10 mouse cellular contexts compared by ENCODE assay signal in the genomic region with DNA sequence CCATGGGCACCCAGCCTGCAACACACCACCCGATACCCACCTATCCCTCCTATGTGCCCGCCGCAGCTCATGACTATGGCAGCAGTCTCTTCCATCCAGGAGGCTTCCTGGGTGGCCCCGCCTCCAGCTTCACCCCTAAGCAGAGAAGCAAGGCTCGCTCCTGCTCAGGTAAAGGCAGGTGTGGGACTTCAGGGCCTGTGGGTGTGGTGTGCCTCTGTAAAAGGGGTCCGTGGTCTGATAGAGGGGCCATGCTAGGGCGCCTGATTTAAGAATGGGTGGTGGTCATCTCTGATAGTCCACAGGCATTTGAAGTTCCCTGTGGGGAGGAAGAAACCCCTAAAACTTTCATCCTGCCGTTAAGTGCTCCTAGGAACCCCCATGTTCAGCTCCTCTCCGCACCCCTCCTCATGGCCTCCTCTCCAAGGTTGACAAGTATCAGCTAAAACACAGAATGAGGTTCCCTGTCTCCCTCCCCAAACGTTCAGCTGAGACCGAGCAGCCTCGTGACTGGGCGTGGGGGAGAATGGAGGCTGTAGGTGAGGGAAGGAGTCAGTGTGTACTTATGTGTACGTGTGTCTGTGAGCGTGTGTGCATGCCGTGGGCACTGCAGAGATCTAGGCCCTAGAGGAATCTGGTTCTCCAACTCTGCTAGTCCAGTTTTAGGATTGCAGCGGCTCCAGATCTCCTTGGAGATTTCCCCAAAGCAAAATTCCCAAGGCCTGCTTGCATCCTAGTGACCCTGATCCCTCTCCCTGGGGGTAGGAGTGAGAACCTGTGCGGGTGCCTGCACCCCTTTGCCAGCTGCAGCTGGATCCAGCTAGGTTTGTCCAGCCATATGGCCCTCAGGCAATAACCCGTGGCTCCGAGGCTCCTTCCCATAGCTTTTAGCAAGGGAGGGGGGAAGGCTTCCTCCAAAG. TPM values are rescaled to one million over a fixed set of nuclear protein-coding genes. Genes with fewer than 3 reads are reported as not detected.
DNase-seq lines count a peak whose midpoint lies in the region; ATAC-seq and TF ChIP-seq lines count a peak whose summit lies in the region.
"Had no signal": no experiment of that assay in that cellular context is flagged by ENCODE, and none has a peak within 500 bp of the region (broad histone marks: within the 10 kb centered on the region; RNA-seq: fewer than 3 reads in every experiment).

No protein-coding gene starts in this region.

- TF ChIP-seq EP300 in ES-Bruce4 (IDR thresholded peaks at IDR 0.05; ENCODE audit: insufficient read depth, low read depth, low read length), result no peak

- no peak for DNase-seq in heart, adult 8-10 months (ENCODE audit: low spot score)
- no peak for DNase-seq in thymus, postnatal 25 days
- DNase-seq in left cerebral cortex, adult 2 months (ENCODE audit: extremely low spot score in 1 of 2, low spot score in 2 of 2), result no peak
- DNase-seq: gastrocnemius, postnatal 25 days; lung, postnatal 10 days had no signal

- intact Hi-C loops in left cerebral cortex, adult 2 months (cut with DNase I), result no loop called here

- peaks cover 98% of the 10 kb centered on the region for H3K27me3 ChIP-seq in heart, embryonic 13.5 days (replicated peaks)
- H3K27me3 ChIP-seq in ES-Bruce4 (ENCODE audit: control insufficient read depth, insufficient read depth, low read length, poor library complexity, severe bottlenecking), result peaks cover 25% of the 10 kb centered on the region
- peaks cover 97% of the 10 kb centered on the region for H3K27me3 ChIP-seq in heart, embryonic 15.5 days
- peaks cover 97% of the 10 kb centered on the region for H3K27me3 ChIP-seq in limb, embryonic 15.5 days

- H3K9ac ChIP-seq in heart, embryonic 13.5 days, result peak overlapping the region; percentile 80
- H3K9ac ChIP-seq in ES-Bruce4 (ENCODE audit: low read depth, poor library complexity, severe bottlenecking), result no peak overlapping the region
- H3K9ac ChIP-seq in heart, embryonic 15.5 days, result no peak overlapping the region
- H3K9ac ChIP-seq in limb, embryonic 15.5 days, result no peak overlapping the region

- H3K4me3 ChIP-seq in heart, embryonic 13.5 days, result peak overlapping the region; percentile 60
- peak overlapping the region; percentile 4; the same call in 1 of the 2 replicates for H3K4me3 ChIP-seq in ES-Bruce4 (ENCODE audit: low read depth, low read length)
- H3K4me3 ChIP-seq in heart, embryonic 15.5 days, result peak overlapping the region; percentile 60
- peak overlapping the region; percentile 46 for H3K4me3 ChIP-seq in limb, embryonic 15.5 days
- no peak overlapping the region for H3K4me3 ChIP-seq in left cerebral cortex, adult 2 months

- H3K4me2 ChIP-seq in heart, embryonic 13.5 days, result peak overlapping the region; percentile 81
- peak overlapping the region; percentile 83 for H3K4me2 ChIP-seq in heart, embryonic 15.5 days
- no peak overlapping the region for H3K4me2 ChIP-seq in limb, embryonic 15.5 days

- WGBS in heart, embryonic 13.5 days, result 30% methylated on average over 20 of the region's 20 CpGs
- 36% methylated on average over 20 of the region's 20 CpGs for WGBS in heart, embryonic 15.5 days
- WGBS in limb, embryonic 15.5 days, result 27% methylated on average over 20 of the region's 20 CpGs

- H3K4me1 ChIP-seq in heart, embryonic 13.5 days, result peaks cover 71% of the 10 kb centered on the region
- H3K4me1 ChIP-seq in ES-Bruce4 (ENCODE audit: control insufficient read depth, insufficient read depth, low read length), result no peaks in the 10 kb centered on the region
- peaks cover 52% of the 10 kb centered on the region for H3K4me1 ChIP-seq in heart, embryonic 15.5 days (replicated peaks)
- peaks cover 62% of the 10 kb centered on the region for H3K4me1 ChIP-seq in limb, embryonic 15.5 days

- no peaks in the 10 kb centered on the region for H3K9me3 ChIP-seq in heart, embryonic 13.5 days
- no peaks in the 10 kb centered on the region for H3K9me3 ChIP-seq in ES-Bruce4 (replicated peaks; ENCODE audit: control insufficient read depth, insufficient read depth, low read length, poor library complexity, severe bottlenecking)
- no peaks in the 10 kb centered on the region for H3K9me3 ChIP-seq in heart, embryonic 15.5 days (replicated peaks)
- H3K9me3 ChIP-seq in limb, embryonic 15.5 days, result no peaks in the 10 kb centered on the region

- H3K27ac ChIP-seq in heart, embryonic 13.5 days (replicated peaks), result 0 out of 2 replicates have a peak overlapping the region, but pooled peaks have one; percentile 9
- no peak overlapping the region for H3K27ac ChIP-seq in ES-Bruce4 (ENCODE audit: insufficient read depth, low read length)
- H3K27ac ChIP-seq in heart, embryonic 15.5 days, result no peak overlapping the region
- no peak overlapping the region for H3K27ac ChIP-seq in limb, embryonic 15.5 days
- H3K27ac ChIP-seq in left cerebral cortex, adult 2 months, result no peak overlapping the region; the same call in 1 of the 2 replicates

- no peaks in the 10 kb centered on the region for H3K36me3 ChIP-seq in heart, embryonic 13.5 days
- no peaks in the 10 kb centered on the region for H3K36me3 ChIP-seq in ES-Bruce4 (ENCODE audit: control insufficient read depth, insufficient read depth, low read length, poor library complexity, severe bottlenecking)
- H3K36me3 ChIP-seq in heart, embryonic 15.5 days, result no peaks in the 10 kb centered on the region
- no peaks in the 10 kb centered on the region for H3K36me3 ChIP-seq in limb, embryonic 15.5 days

- no peak for TF ChIP-seq POLR2A in ES-Bruce4 (IDR thresholded peaks at IDR 0.05; ENCODE audit: insufficient read depth, low read length)

- no peak for ATAC-seq in heart, embryonic 13.5 days (ENCODE audit: extremely low read depth, insufficient number of reproducible peaks, low FRiP score, low TSS enrichment)
- no peak for ATAC-seq in heart, embryonic 15.5 days (replicated peaks; ENCODE audit: insufficient number of reproducible peaks, insufficient read depth, low FRiP score, low read depth)
- ATAC-seq in limb, embryonic 15.5 days (ENCODE audit: insufficient number of reproducible peaks, low FRiP score, low TSS enrichment, low read depth), result no peak
- ATAC-seq in inflammation-experienced regulatory T-cells, adult 6 months, result no peak

- no peak for TF ChIP-seq CTCF in ES-Bruce4 (IDR thresholded peaks at IDR 0.05; ENCODE audit: low read depth, low read length)
- no peak for TF ChIP-seq CTCF in left cerebral cortex, adult 2 months (IDR thresholded peaks at IDR 0.05)

RNA-seq across cellular contexts. Expression of a gene that starts 7.3 kb away (rescaled TPM):
- 14.3 and 17.6 TPM in 2 replicates for polyA plus RNA-seq in heart, embryonic 13.5 days (2015; fragmentation: Nextera tagmentation; extraction: Ambion mirVana)
- 10 to 100 TPM; 13.5 to 20.0 (median 17.4) TPM for total RNA-seq in heart, adult 8-10 months (2022)
- 6.0 and 8.3 TPM in 2 replicates for polyA plus RNA-seq in ES-Bruce4 (2011; ENCODE audit: insufficient read depth, insufficient read length, low read depth, missing spikeins)
- 14.0 and 20.4 TPM in 2 replicates for polyA plus RNA-seq in heart, embryonic 15.5 days (2015; fragmentation: Nextera tagmentation; extraction: Ambion mirVana)
- 21.8 and 21.9 TPM in 2 replicates for polyA plus RNA-seq in limb, embryonic 15.5 days (2015; fragmentation: Nextera tagmentation; extraction: Ambion mirVana)
- 1 to 10 TPM; 8.4 to 8.5 TPM for total RNA-seq in left cerebral cortex, adult 2 months (2021)
- polyA plus RNA-seq in inflammation-experienced regulatory T-cells, adult 6 months (2017; shearing (Covaris generic)), result not detected

RNA-seq across cellular contexts. Expression of a gene that starts 21.1 kb away (rescaled TPM):
- polyA plus RNA-seq in heart, embryonic 13.5 days (2015; fragmentation: Nextera tagmentation; extraction: Ambion mirVana), result not detected in 2 replicates
- total RNA-seq in heart, adult 8-10 months (2022), result not detected
- not detected in 2 replicates for polyA plus RNA-seq in ES-Bruce4 (2011; ENCODE audit: insufficient read depth, insufficient read length, low read depth, missing spikeins)
- not detected in 2 replicates for polyA plus RNA-seq in heart, embryonic 15.5 days (2015; fragmentation: Nextera tagmentation; extraction: Ambion mirVana)
- not detected in 2 replicates for polyA plus RNA-seq in limb, embryonic 15.5 days (2015; fragmentation: Nextera tagmentation; extraction: Ambion mirVana)
- total RNA-seq in left cerebral cortex, adult 2 months (2021), result not detected
- not detected for polyA plus RNA-seq in inflammation-experienced regulatory T-cells, adult 6 months (2017; shearing (Covaris generic))
- total RNA-seq: gastrocnemius, postnatal 25 days had no signal
